ENCODE assay signal across 17 mouse cellular contexts in genomic region chr3:136945550-136945949, GRCm38 (mm10).
A peak's percentile ranks its signal among the peaks of the same experiment; 100 is the strongest.
DNase-seq lines count a peak whose midpoint lies in the region; ATAC-seq and TF ChIP-seq lines count a peak whose summit lies in the region.
"Had no signal": no experiment of that assay in that cellular context is flagged by ENCODE, and none has a peak within 500 bp of the region (broad histone marks: within the 10 kb centered on the region; RNA-seq: fewer than 3 reads in every experiment).

No protein-coding gene starts in this region.

- H3K4me1 ChIP-seq in forebrain, embryonic 15.5 days, result no peaks in the 10 kb centered on the region
- H3K4me1 ChIP-seq in forebrain, embryonic 11.5 days (replicated peaks; ENCODE audit: control insufficient read depth, insufficient read depth, low read length), result no peaks in the 10 kb centered on the region
- H3K4me1 ChIP-seq in lung, embryonic 14.5 days (ENCODE audit: insufficient read depth), result 0 out of 2 replicates have a peak, but pooled peaks cover 4% of the 10 kb centered on the region
- no peaks in the 10 kb centered on the region for H3K4me1 ChIP-seq in forebrain, postnatal 0 days (ENCODE audit: insufficient read depth)
- H3K4me1 ChIP-seq in intestine, postnatal 0 days (replicated peaks; ENCODE audit: control insufficient read depth, insufficient read depth, low read length), result no peaks in the 10 kb centered on the region
- H3K4me1 ChIP-seq: hindbrain, embryonic 15.5 days; neural tube, embryonic 15.5 days had no signal

- no peak for DNase-seq in forebrain, embryonic 11.5 days (ENCODE audit: low spot score)
- DNase-seq in lung, embryonic 14.5 days, result peak; percentile 68
- DNase-seq in lung, postnatal 25 days (ENCODE audit: low spot score), result no peak
- DNase-seq in brain, embryonic 14.5 days (ENCODE audit: low read depth), result peak; percentile 62
- peak; percentile 41 for DNase-seq in forebrain, postnatal 0 days
- DNase-seq: gastrocnemius, adult 2 months; heart, adult 2 months; heart, postnatal 10 days; thymus, adult 2 months had no signal

- WGBS in forebrain, embryonic 15.5 days, result 54% methylated on average over 4 of the region's 4 CpGs
- 90% methylated on average over 4 of the region's 4 CpGs for WGBS in forebrain, embryonic 11.5 days
- 46% methylated on average over 4 of the region's 4 CpGs for WGBS in lung, embryonic 14.5 days
- WGBS in forebrain, postnatal 0 days, result 35% methylated on average over 4 of the region's 4 CpGs
- 76% methylated on average over 4 of the region's 4 CpGs for WGBS in intestine, postnatal 0 days

- no peaks in the 10 kb centered on the region for H3K27me3 ChIP-seq in forebrain, embryonic 15.5 days
- H3K27me3 ChIP-seq in forebrain, embryonic 11.5 days (ENCODE audit: control insufficient read depth, insufficient read depth, low read length), result no peaks in the 10 kb centered on the region
- H3K27me3 ChIP-seq in lung, embryonic 14.5 days (ENCODE audit: insufficient read depth, low read length), result no peaks in the 10 kb centered on the region
- H3K27me3 ChIP-seq in forebrain, postnatal 0 days (ENCODE audit: insufficient read depth, low read length), result no peaks in the 10 kb centered on the region
- H3K27me3 ChIP-seq in intestine, postnatal 0 days (replicated peaks; ENCODE audit: control insufficient read depth, insufficient read depth, low read length), result no peaks in the 10 kb centered on the region
- H3K27me3 ChIP-seq: embryonic facial prominence, embryonic 12.5 days; hindbrain, embryonic 15.5 days; limb, embryonic 12.5 days; neural tube, embryonic 15.5 days had no signal

- no peaks in the 10 kb centered on the region for H3K36me3 ChIP-seq in forebrain, embryonic 15.5 days
- no peaks in the 10 kb centered on the region for H3K36me3 ChIP-seq in forebrain, embryonic 11.5 days (ENCODE audit: control insufficient read depth, insufficient read depth, low read length)
- H3K36me3 ChIP-seq in lung, embryonic 14.5 days (ENCODE audit: insufficient read depth), result no peaks in the 10 kb centered on the region
- no peaks in the 10 kb centered on the region for H3K36me3 ChIP-seq in forebrain, postnatal 0 days (ENCODE audit: insufficient read depth)
- H3K36me3 ChIP-seq in intestine, postnatal 0 days (ENCODE audit: control insufficient read depth, insufficient read depth), result no peaks in the 10 kb centered on the region
- H3K36me3 ChIP-seq: embryonic facial prominence, embryonic 12.5 days; G1E; hindbrain, embryonic 15.5 days; limb, embryonic 12.5 days; neural tube, embryonic 15.5 days had no signal

- no peak for TF ChIP-seq CTCF in lung, embryonic 14.5 days (IDR thresholded peaks at IDR 0.05; ENCODE audit: low read depth)
- TF ChIP-seq CTCF in brain, embryonic 14.5 days (IDR thresholded peaks at IDR 0.05; ENCODE audit: borderline replicate concordance, extremely low read depth, insufficient read depth, insufficient read length), result no peak
- no peak for TF ChIP-seq CTCF in forebrain, postnatal 0 days (IDR thresholded peaks at IDR 0.05; ENCODE audit: low read depth)
- TF ChIP-seq CTCF in intestine, postnatal 0 days (IDR thresholded peaks at IDR 0.05; ENCODE audit: low read depth), result no peak

- no peaks in the 10 kb centered on the region for H3K9me3 ChIP-seq in forebrain, embryonic 15.5 days
- no peaks in the 10 kb centered on the region for H3K9me3 ChIP-seq in forebrain, embryonic 11.5 days (ENCODE audit: control insufficient read depth, low read length)
- no peaks in the 10 kb centered on the region for H3K9me3 ChIP-seq in lung, embryonic 14.5 days (ENCODE audit: low read depth, low read length)
- H3K9me3 ChIP-seq in forebrain, postnatal 0 days (ENCODE audit: low read length), result no peaks in the 10 kb centered on the region
- no peaks in the 10 kb centered on the region for H3K9me3 ChIP-seq in intestine, postnatal 0 days (ENCODE audit: control insufficient read depth)
- H3K9me3 ChIP-seq: embryonic facial prominence, embryonic 12.5 days; G1E; hindbrain, embryonic 15.5 days; limb, embryonic 12.5 days; neural tube, embryonic 15.5 days had no signal

- TF ChIP-seq POLR2A in brain, embryonic 14.5 days (IDR thresholded peaks at IDR 0.05; ENCODE audit: borderline replicate concordance, extremely low read depth, insufficient read depth, insufficient read length, poor library complexity, severe bottlenecking), result no peak

- ATAC-seq in forebrain, embryonic 15.5 days (replicated peaks), result peak; percentile 87
- no peak for ATAC-seq in forebrain, embryonic 11.5 days (replicated peaks; ENCODE audit: low FRiP score)
- peak; percentile 91 for ATAC-seq in lung, embryonic 14.5 days (ENCODE audit: insufficient read depth)
- peak; percentile 84 for ATAC-seq in forebrain, postnatal 0 days
- no peak for ATAC-seq in intestine, postnatal 0 days

- no peak overlapping the region for H3K4me2 ChIP-seq in forebrain, embryonic 15.5 days (replicated peaks)
- H3K4me2 ChIP-seq in forebrain, embryonic 11.5 days (ENCODE audit: low read depth, low read length, severe bottlenecking), result no peak overlapping the region
- H3K4me2 ChIP-seq in lung, embryonic 14.5 days, result no peak overlapping the region
- no peak overlapping the region for H3K4me2 ChIP-seq in forebrain, postnatal 0 days (ENCODE audit: low read depth)
- H3K4me2 ChIP-seq in intestine, postnatal 0 days (replicated peaks; ENCODE audit: low read depth), result no peak overlapping the region
- H3K4me2 ChIP-seq: embryonic facial prominence, embryonic 12.5 days; hindbrain, embryonic 15.5 days; limb, embryonic 12.5 days; neural tube, embryonic 15.5 days had no signal

- H3K9ac ChIP-seq in forebrain, embryonic 15.5 days (replicated peaks), result no peak overlapping the region
- H3K9ac ChIP-seq in forebrain, embryonic 11.5 days (ENCODE audit: low read length), result no peak overlapping the region
- H3K9ac ChIP-seq in lung, embryonic 14.5 days, result no peak overlapping the region
- H3K9ac ChIP-seq in forebrain, postnatal 0 days, result no peak overlapping the region
- H3K9ac ChIP-seq in intestine, postnatal 0 days (ENCODE audit: low read depth, low read length), result no peak overlapping the region
- H3K9ac ChIP-seq: embryonic facial prominence, embryonic 12.5 days; hindbrain, embryonic 15.5 days; limb, embryonic 12.5 days; liver, embryonic 14.5 days; neural tube, embryonic 15.5 days had no signal

- no peak overlapping the region for H3K27ac ChIP-seq in forebrain, embryonic 15.5 days (replicated peaks)
- H3K27ac ChIP-seq in forebrain, embryonic 11.5 days (ENCODE audit: low read depth, low read length), result no peak overlapping the region
- no peak overlapping the region for H3K27ac ChIP-seq in lung, embryonic 14.5 days (ENCODE audit: low read depth)
- H3K27ac ChIP-seq in forebrain, postnatal 0 days (ENCODE audit: low read depth, low read length), result no peak overlapping the region
- H3K27ac ChIP-seq in intestine, postnatal 0 days (ENCODE audit: low read depth, low read length), result no peak overlapping the region
- H3K27ac ChIP-seq: embryonic facial prominence, embryonic 12.5 days; gastrocnemius, adult 2 months; heart, adult 2 months; hindbrain, embryonic 15.5 days; limb, embryonic 12.5 days; liver, embryonic 14.5 days; neural tube, embryonic 15.5 days had no signal

- no peak overlapping the region for H3K4me3 ChIP-seq in forebrain, embryonic 15.5 days
- H3K4me3 ChIP-seq in forebrain, embryonic 11.5 days (ENCODE audit: low read depth, low read length), result no peak overlapping the region
- H3K4me3 ChIP-seq in lung, embryonic 14.5 days (ENCODE audit: low read depth, low read length), result no peak overlapping the region
- H3K4me3 ChIP-seq in forebrain, postnatal 0 days (ENCODE audit: low read depth, low read length), result no peak overlapping the region
- H3K4me3 ChIP-seq in intestine, postnatal 0 days (ENCODE audit: low read depth, low read length), result no peak overlapping the region
- H3K4me3 ChIP-seq: embryonic facial prominence, embryonic 12.5 days; gastrocnemius, adult 2 months; heart, adult 2 months; hindbrain, embryonic 15.5 days; limb, embryonic 12.5 days; neural tube, embryonic 15.5 days had no signal

Comparison
In these comparisons a context has a peak if more than half of its experiments do, and no peak if none do; other contexts are left out.
1. ATAC-seq: peak in forebrain, embryonic 15.5 days (single experiment), lung, embryonic 14.5 days (single experiment) and forebrain, postnatal 0 days (single experiment); none in forebrain, embryonic 11.5 days (single experiment) and intestine, postnatal 0 days (single experiment).
2. DNase-seq: peak in lung, embryonic 14.5 days (single experiment), brain, embryonic 14.5 days (single experiment) and forebrain, postnatal 0 days (single experiment); none in forebrain, embryonic 11.5 days (single experiment) and lung, postnatal 25 days (single experiment).